Mouse (Mus musculus): ENCODE results near the gene Sowaha. TPM values are rescaled to one million over a fixed set of nuclear protein-coding genes. Genes with fewer than 3 reads are reported as not detected.

The Sowaha gene
- polyA plus RNA-seq, 1 experiment from 2014 or later, result 0.17 TPM

GRCm38 (mm10) chr11:53448529-53448928 lies 31.5 kb downstream of the Sowaha start:
- 78% methylated on average over 1 of the region's 1 CpGs for WGBS
- no peaks in the 10 kb centered on the region for H3K9me3 ChIP-seq (ENCODE audit: low read length)
- ATAC-seq (ENCODE audit: low FRiP score, low TSS enrichment), result no peak

GRCm38 (mm10) chr11:53447996-53448395 lies 32.1 kb downstream of the Sowaha start:
- no peak overlapping the region for H3K4me3 ChIP-seq (ENCODE audit: low read length)
- H3K36me3 ChIP-seq (ENCODE audit: insufficient read depth, low read length), result no peaks in the 10 kb centered on the region
- no peaks in the 10 kb centered on the region for H3K4me1 ChIP-seq (ENCODE audit: insufficient read depth, low read length)
- H3K4me2 ChIP-seq (replicated peaks; ENCODE audit: low read depth, low read length), result no peak overlapping the region
- ATAC-seq (ENCODE audit: low FRiP score, low TSS enrichment), result no peak
- no peak overlapping the region for H3K9ac ChIP-seq (replicated peaks; ENCODE audit: low read length)
- H3K27ac ChIP-seq (ENCODE audit: low read length), result no peak overlapping the region
- H3K9me3 ChIP-seq (ENCODE audit: low read length), result no peaks in the 10 kb centered on the region
- H3K27me3 ChIP-seq (ENCODE audit: insufficient read depth, low read length), result no peaks in the 10 kb centered on the region
- 90% methylated on average over 8 of the region's 8 CpGs for WGBS

More at GRCm38 (mm10) chr11:53448529-53448928, 31.5 kb downstream of the Sowaha start:
- H3K4me2 ChIP-seq (replicated peaks; ENCODE audit: low read depth, low read length), result no peak overlapping the region
- H3K4me1 ChIP-seq (ENCODE audit: insufficient read depth, low read length), result no peaks in the 10 kb centered on the region
- no peak overlapping the region for H3K4me3 ChIP-seq (ENCODE audit: low read length)
- H3K27ac ChIP-seq (ENCODE audit: low read length), result no peak overlapping the region
- no peak overlapping the region for H3K9ac ChIP-seq (replicated peaks; ENCODE audit: low read length)
- no peaks in the 10 kb centered on the region for H3K27me3 ChIP-seq (ENCODE audit: insufficient read depth, low read length)
- no peaks in the 10 kb centered on the region for H3K36me3 ChIP-seq (ENCODE audit: insufficient read depth, low read length)

GRCm38 (mm10) chr11:53446183-53446582 lies 33.9 kb downstream of the Sowaha start:
- H3K27ac ChIP-seq (ENCODE audit: low read length), result no peak overlapping the region
- H3K36me3 ChIP-seq (ENCODE audit: insufficient read depth, low read length), result no peaks in the 10 kb centered on the region
- no peak overlapping the region for H3K9ac ChIP-seq (replicated peaks; ENCODE audit: low read length)
- H3K4me3 ChIP-seq (ENCODE audit: low read length), result no peak overlapping the region
- 87% methylated on average over 13 of the region's 13 CpGs for WGBS
- H3K9me3 ChIP-seq (ENCODE audit: low read length), result no peaks in the 10 kb centered on the region
- ATAC-seq (ENCODE audit: low FRiP score, low TSS enrichment), result no peak
- no peak overlapping the region for H3K4me2 ChIP-seq (replicated peaks; ENCODE audit: low read depth, low read length)
- H3K4me1 ChIP-seq (ENCODE audit: insufficient read depth, low read length), result peaks cover 3% of the 10 kb centered on the region; the same call in 1 of the 2 replicates
- no peaks in the 10 kb centered on the region for H3K27me3 ChIP-seq (ENCODE audit: insufficient read depth, low read length)

GRCm38 (mm10) chr11:53445562-53445961 lies 34.5 kb downstream of the Sowaha start:
- no peaks in the 10 kb centered on the region for H3K27me3 ChIP-seq (ENCODE audit: insufficient read depth, low read length)
- no peak overlapping the region for H3K9ac ChIP-seq (replicated peaks; ENCODE audit: low read length)
- no peak overlapping the region for H3K4me3 ChIP-seq (ENCODE audit: low read length)
- 69% methylated on average over 13 of the region's 13 CpGs for WGBS
- H3K4me2 ChIP-seq (replicated peaks; ENCODE audit: low read depth, low read length), result no peak overlapping the region
- no peaks in the 10 kb centered on the region for H3K36me3 ChIP-seq (ENCODE audit: insufficient read depth, low read length)
- no peak for ATAC-seq (ENCODE audit: low FRiP score, low TSS enrichment)
- peaks cover 3% of the 10 kb centered on the region; the same call in 1 of the 2 replicates for H3K4me1 ChIP-seq (ENCODE audit: insufficient read depth, low read length)
- no peak overlapping the region for H3K27ac ChIP-seq (ENCODE audit: low read length)
- no peaks in the 10 kb centered on the region for H3K9me3 ChIP-seq (ENCODE audit: low read length)

- H3K4me2 ChIP-seq (replicated peaks; ENCODE audit: low read depth, low read length), result no peak overlapping the region
- peaks cover 3% of the 10 kb centered on the region; the same call in 1 of the 2 replicates for H3K4me1 ChIP-seq (ENCODE audit: insufficient read depth, low read length)
- no peak overlapping the region for H3K4me3 ChIP-seq (ENCODE audit: low read length)
- H3K9ac ChIP-seq (replicated peaks; ENCODE audit: low read length), result no peak overlapping the region
- no peaks in the 10 kb centered on the region for H3K36me3 ChIP-seq (ENCODE audit: insufficient read depth, low read length)
- no peak for ATAC-seq (ENCODE audit: low FRiP score, low TSS enrichment)
- H3K27ac ChIP-seq (ENCODE audit: low read length), result no peak overlapping the region
- H3K27me3 ChIP-seq (ENCODE audit: insufficient read depth, low read length), result no peaks in the 10 kb centered on the region
- no peaks in the 10 kb centered on the region for H3K9me3 ChIP-seq (ENCODE audit: low read length)
- 37% methylated on average over 6 of the region's 6 CpGs for WGBS
These were observed 36.2 kb downstream of the Sowaha start for GRCm38 (mm10) chr11:53443861-53444260.

GRCm38 (mm10) chr11:53441921-53442320 lies 38.2 kb downstream of the Sowaha start:
- WGBS, result 24% methylated on average over 12 of the region's 12 CpGs
- Histone ChIP-seq H3K4me1 (ENCODE audit: insufficient read depth, low read length) (peaks cover 3% of the 10 kb centered on the region; the same call in 1 of the 2 replicates), H3K27me3 (ENCODE audit: insufficient read depth, low read length) (no peaks in the 10 kb centered on the region), H3K9ac (replicated peaks; ENCODE audit: low read length) (0 out of 2 replicates have a peak overlapping the region, but pooled peaks have one; percentile 13), H3K4me2 (replicated peaks; ENCODE audit: low read depth, low read length) (no peak overlapping the region), H3K4me3 (ENCODE audit: low read length) (no peak overlapping the region), H3K36me3 (ENCODE audit: insufficient read depth, low read length) (no peaks in the 10 kb centered on the region), H3K27ac (ENCODE audit: low read length) (peak overlapping the region; percentile 7; the same call in 1 of the 2 replicates), H3K9me3 (ENCODE audit: low read length) (no peaks in the 10 kb centered on the region)
- no peak for ATAC-seq (ENCODE audit: low FRiP score, low TSS enrichment)

- Histone ChIP-seq H3K4me2 (replicated peaks; ENCODE audit: low read depth, low read length) (no peak overlapping the region), H3K9me3 (ENCODE audit: low read length) (no peaks in the 10 kb centered on the region), H3K4me3 (ENCODE audit: low read length) (no peak overlapping the region), H3K27ac (ENCODE audit: low read length) (no peak overlapping the region), H3K27me3 (ENCODE audit: insufficient read depth, low read length) (no peaks in the 10 kb centered on the region), H3K4me1 (ENCODE audit: insufficient read depth, low read length) (no peaks in the 10 kb centered on the region), H3K36me3 (ENCODE audit: insufficient read depth, low read length) (no peaks in the 10 kb centered on the region), H3K9ac (replicated peaks; ENCODE audit: low read length) (no peak overlapping the region)
- WGBS, result 87% methylated on average over 6 of the region's 6 CpGs
- no peak for ATAC-seq (ENCODE audit: low FRiP score, low TSS enrichment)
These were observed 43.7 kb downstream of the Sowaha start for GRCm38 (mm10) chr11:53436338-53436737.

- H3K27ac ChIP-seq (ENCODE audit: low read length), result no peak overlapping the region
- H3K9me3 ChIP-seq (ENCODE audit: low read length), result no peaks in the 10 kb centered on the region
- no peak for ATAC-seq (ENCODE audit: low FRiP score, low TSS enrichment)
- H3K9ac ChIP-seq (replicated peaks; ENCODE audit: low read length), result no peak overlapping the region
- no peaks in the 10 kb centered on the region for H3K36me3 ChIP-seq (ENCODE audit: insufficient read depth, low read length)
- no peak overlapping the region for H3K4me3 ChIP-seq (ENCODE audit: low read length)
- H3K4me2 ChIP-seq (replicated peaks; ENCODE audit: low read depth, low read length), result no peak overlapping the region
- 83% methylated on average over 8 of the region's 8 CpGs for WGBS
- H3K4me1 ChIP-seq (ENCODE audit: insufficient read depth, low read length), result no peaks in the 10 kb centered on the region
- H3K27me3 ChIP-seq (ENCODE audit: insufficient read depth, low read length), result no peaks in the 10 kb centered on the region
These were observed 44.6 kb downstream of the Sowaha start for GRCm38 (mm10) chr11:53435504-53435903.

GRCm38 (mm10) chr11:53433057-53433456 lies 47.0 kb downstream of the Sowaha start:
- H3K36me3 ChIP-seq (ENCODE audit: insufficient read depth, low read length), result peaks cover 8% of the 10 kb centered on the region; the same call in 1 of the 2 replicates
- H3K4me1 ChIP-seq (ENCODE audit: insufficient read depth, low read length), result peaks cover 8% of the 10 kb centered on the region
- H3K27ac ChIP-seq (ENCODE audit: low read length), result no peak overlapping the region
- no peak overlapping the region for H3K4me3 ChIP-seq (ENCODE audit: low read length)
- H3K4me2 ChIP-seq (replicated peaks; ENCODE audit: low read depth, low read length), result no peak overlapping the region
- H3K9me3 ChIP-seq (ENCODE audit: low read length), result no peaks in the 10 kb centered on the region
- 57% methylated on average over 6 of the region's 6 CpGs for WGBS
- H3K9ac ChIP-seq (replicated peaks; ENCODE audit: low read length), result no peak overlapping the region
- ATAC-seq (ENCODE audit: low FRiP score, low TSS enrichment), result no peak
- H3K27me3 ChIP-seq (ENCODE audit: insufficient read depth, low read length), result no peaks in the 10 kb centered on the region

GRCm38 (mm10) chr11:53431347-53432056 lies 48.6 kb downstream of the Sowaha start:
- no peaks in the 10 kb centered on the region for H3K9me3 ChIP-seq (ENCODE audit: low read length)
- peaks cover 8% of the 10 kb centered on the region; the same call in 1 of the 2 replicates for H3K36me3 ChIP-seq (ENCODE audit: insufficient read depth, low read length)
- H3K27ac ChIP-seq (ENCODE audit: low read length), result peak overlapping the region; percentile 56
- peak overlapping the region; percentile 60 for H3K4me2 ChIP-seq (replicated peaks; ENCODE audit: low read depth, low read length)
- H3K4me1 ChIP-seq (ENCODE audit: insufficient read depth, low read length), result peaks cover 8% of the 10 kb centered on the region
- peak overlapping the region; percentile 58 for H3K9ac ChIP-seq (replicated peaks; ENCODE audit: low read length)
- no peaks in the 10 kb centered on the region for H3K27me3 ChIP-seq (ENCODE audit: insufficient read depth, low read length)
- H3K4me3 ChIP-seq (ENCODE audit: low read length), result peak overlapping the region; percentile 92
- WGBS, result 11% methylated on average over 9 of the region's 9 CpGs
- ATAC-seq (ENCODE audit: low FRiP score, low TSS enrichment), result peak; percentile 67
